Mouse (Mus musculus): Measurements from ENCODE around the gene Adamtsl3. TPM values are rescaled to one million over a fixed set of nuclear protein-coding genes. Genes with fewer than 3 reads are reported as not detected.

The Adamtsl3 gene
- polyA plus RNA-seq, 1 experiment from 2014 or later: 0.20 TPM

DNA sequence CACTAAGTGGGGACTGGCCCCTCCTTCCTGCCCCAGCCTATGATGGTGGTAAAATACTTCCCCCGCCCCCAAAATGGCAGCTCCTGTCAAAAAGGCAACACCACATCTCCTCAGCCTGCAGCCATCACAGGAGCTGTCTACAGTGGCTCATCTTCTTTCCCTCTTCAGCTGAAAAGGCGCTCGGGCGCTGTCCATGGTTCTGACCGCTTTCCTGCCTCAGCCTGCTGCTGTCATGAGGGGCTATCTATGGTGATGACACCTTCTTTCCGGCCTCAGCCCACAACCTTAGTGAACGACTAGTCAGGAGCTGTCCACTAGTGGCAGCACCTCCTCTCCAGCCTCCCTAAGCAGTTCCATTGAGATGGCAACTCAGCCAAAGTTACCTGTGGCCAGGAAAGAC, 289.8 kb downstream of the Adamtsl3 start:
- DNase-seq (ENCODE audit: low spot score): peak; percentile 58

DNA sequence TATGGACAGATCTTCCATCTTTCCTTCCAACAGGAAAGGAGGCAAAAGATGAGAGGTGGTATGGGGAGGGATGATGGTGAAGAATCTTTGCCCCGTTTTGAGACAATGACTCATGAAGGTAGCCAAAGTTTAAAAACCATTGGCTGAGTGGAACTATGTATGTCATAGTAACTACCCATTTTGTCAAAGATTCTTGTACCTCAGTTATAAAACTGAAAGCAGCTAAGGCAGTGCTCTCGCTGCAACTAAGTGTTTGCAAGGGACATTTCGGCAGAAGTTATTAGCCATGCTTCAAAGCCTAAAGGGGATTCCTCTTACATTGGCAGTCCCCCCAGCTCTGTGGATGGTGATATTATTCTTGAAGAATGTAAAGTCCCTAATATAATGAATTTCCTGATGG, 311.7 kb downstream of the Adamtsl3 start:
- no peak for DNase-seq (ENCODE audit: low spot score)

- DNase-seq (ENCODE audit: low spot score): no peak
Observed at GRCm38 (mm10) chr7:82647909-82648308, 312.4 kb downstream of the Adamtsl3 start.

- peak; percentile 97 for DNase-seq (ENCODE audit: low spot score)
Observed at GRCm38 (mm10) chr7:82648353-82649080, 313.0 kb downstream of the Adamtsl3 start, which contains the start of the genes Saxo2 and Efl1. TSS of gene Saxo2 (minus strand) at chr7:82648528. TSS of gene Efl1 (plus strand) at chr7:82648614.

DNA sequence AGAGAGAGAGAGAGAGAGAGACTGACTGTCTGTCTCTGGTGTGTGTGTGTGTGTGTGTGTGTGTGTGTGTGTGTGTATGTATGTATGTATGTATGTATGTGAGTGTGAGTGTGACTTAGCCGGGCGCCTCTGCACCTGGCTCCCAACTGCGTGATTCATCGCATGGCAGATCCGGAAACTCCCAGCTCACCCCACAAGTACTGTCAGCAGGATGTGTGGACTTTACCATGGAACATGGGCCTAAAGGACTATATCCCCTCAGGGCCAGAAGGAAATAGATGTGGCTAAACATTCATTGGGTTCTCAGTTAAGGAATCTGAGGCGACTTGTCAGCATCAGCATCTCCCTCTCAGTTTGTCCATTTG, 313.6 kb downstream of the Adamtsl3 start:
- DNase-seq (ENCODE audit: low spot score): peak; percentile 33

Other genes with a start within 250 kb of the Adamtsl3 start
- gene Sh3gl3, start 161.9 kb upstream of the Adamtsl3 start, polyA plus RNA-seq (2015; fragmentation: Nextera tagmentation; extraction: Ambion mirVana): 4.1 and 5.5 TPM in 2 replicates